Mouse (Mus musculus): ENCODE results near the gene Stt3b.

Gene Stt3b

DNA sequence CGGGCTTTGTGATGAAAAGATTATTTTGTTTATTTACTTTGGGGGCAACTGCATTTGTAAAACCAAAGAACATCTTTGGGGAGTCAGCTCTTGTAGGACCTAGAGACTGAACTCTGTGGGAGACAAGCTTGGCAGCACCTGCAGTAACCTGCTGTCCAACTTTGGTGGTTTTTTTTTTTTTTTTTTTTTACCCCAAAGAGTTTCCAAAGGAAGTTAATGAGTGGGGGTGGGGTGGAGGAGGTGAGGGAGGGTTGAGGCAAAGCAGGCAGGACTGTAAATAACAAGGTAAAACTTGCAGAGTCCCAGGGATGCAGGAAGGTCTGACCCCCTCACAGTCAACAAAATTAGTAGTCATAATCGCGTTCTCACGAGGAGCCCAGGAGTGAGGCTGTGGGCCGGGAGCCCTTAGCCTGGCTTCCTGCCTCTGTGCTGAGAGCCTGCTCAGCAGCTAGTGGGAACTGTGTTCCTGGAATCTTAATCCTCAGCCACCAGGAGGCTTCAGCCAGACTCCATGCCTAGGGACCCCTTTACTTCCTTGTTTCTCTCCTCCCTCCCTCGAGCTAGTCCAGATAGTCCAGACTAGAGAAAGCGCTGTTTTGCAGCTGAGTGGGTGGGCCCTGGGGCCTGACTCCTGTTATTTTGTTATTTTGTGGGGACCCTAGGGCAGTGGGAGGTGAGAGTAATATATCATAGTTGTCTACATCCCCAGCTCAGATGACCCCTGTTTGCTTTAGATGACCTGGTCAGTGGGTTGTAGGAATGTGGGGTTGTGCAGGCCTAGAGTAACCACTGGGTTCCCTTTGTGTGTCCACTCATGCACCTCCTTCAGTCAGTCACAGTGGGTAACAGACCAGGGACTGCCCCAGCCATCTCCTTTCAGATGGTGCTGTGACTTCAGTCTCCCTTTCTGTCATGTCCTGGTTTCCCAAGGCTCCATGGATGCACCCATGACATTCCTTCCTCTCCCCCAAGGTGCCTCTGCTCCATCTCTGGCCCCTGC lies 95.3 kb downstream of the Stt3b start:
- no peak for DNase-seq (ENCODE audit: low spot score)

DNA sequence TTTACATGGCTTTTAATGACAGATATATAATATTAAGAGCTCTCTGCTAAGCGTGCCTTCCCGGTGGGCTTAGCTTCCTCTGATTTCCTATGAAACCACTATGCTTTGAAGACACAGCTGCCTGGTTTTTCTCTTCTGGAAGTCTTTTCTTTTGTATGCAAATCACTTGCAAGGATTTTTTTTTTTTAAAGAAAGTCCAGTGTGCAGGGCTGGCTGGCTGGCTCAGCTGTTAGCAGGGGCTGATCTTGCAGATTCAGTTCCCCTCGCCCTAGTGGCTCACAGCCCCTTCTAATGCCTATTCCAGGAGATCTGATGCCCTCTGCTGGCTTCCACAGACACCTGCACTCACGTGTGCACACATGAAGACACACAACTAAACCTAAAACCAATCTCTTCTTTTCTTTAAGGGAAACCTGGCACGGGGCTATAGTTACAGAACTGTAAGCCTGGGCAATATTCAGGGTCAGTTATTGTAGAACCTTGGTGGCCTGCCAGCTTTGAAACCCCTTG lies 96.4 kb downstream of the Stt3b start:
- DNase-seq (ENCODE audit: low spot score) = no peak

DNA sequence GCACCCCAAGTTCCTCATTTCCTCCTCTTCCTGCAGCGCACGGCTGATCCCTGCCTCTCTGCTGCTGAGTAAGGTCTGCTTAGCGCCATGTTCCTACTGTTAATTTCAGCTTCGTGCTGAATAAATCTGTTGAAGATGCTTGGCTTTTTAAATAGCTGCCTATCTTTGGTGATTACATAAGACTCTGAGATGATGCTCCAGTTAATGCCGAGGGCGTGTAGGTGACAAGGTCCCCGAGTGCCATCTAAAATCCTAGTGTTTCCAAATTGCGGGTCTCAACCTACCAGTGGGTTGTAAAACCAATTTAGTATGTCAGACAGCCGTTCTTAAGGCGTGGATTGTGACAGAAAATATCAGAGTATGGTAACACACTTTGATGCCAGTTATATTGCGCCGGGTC lies 99.7 kb downstream of the Stt3b start:
- DNase-seq (ENCODE audit: low spot score) = no peak

DNA sequence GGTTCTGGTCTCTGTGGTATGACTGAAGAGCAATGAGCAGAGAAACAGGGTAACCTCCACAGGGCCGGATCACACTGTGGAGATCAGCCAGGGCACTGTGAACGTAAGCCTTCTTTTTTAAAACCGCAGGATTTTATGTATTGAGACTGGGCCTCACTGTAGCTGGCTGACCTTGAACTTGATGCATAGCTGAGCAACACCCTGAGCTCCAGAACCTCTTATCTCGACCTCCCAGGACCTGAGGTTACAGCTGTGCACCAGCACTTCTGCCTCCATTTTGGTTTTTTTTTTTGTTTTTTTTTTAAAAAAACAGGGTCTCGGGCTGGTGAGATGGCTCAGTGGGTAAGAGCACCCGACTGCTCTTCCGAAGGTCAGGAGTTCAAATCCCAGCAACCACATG lies 100.5 kb downstream of the Stt3b start:
- no peak for DNase-seq (ENCODE audit: low spot score)

DNA sequence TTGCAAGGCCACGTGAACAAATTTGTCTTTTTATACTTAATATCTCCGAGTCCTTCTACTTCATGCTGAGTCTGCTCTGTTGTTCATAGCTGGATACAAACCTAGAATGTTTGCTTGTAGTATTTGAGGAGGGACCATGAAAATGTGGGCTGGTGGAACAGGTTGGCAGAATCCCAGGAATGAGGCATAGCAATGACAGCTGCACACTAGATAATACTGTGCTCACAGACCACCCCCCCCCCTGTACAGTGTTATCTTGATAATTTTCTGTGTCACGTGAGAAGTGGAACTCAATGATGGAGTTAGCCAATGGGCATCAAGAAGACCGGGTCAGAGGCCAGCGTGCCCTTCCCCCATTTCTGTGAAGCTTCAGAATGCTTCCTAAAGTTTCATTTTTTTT lies 104.0 kb downstream of the Stt3b start:
- no peak for DNase-seq (ENCODE audit: low spot score)

DNA sequence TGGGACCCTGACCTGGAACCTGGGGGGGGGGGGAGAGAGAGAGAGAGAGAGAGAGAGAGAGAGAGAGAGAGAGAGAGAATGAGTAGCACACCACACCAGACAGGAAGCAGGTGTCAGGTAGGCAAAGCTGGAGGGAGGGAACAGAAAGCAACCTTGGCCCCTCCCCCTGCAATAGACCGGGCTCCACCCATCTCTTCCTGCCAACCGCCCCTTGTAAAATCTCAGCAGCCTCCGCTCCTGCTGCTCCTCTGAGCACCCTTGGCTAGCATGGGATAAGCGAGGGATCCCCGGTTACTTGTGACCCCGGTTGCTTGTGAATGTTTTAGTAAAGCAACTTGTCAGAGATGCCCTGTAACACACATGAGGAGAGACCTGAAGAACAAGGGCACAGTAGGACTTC lies 104.7 kb downstream of the Stt3b start:
- DNase-seq (ENCODE audit: low spot score) = no peak

DNA sequence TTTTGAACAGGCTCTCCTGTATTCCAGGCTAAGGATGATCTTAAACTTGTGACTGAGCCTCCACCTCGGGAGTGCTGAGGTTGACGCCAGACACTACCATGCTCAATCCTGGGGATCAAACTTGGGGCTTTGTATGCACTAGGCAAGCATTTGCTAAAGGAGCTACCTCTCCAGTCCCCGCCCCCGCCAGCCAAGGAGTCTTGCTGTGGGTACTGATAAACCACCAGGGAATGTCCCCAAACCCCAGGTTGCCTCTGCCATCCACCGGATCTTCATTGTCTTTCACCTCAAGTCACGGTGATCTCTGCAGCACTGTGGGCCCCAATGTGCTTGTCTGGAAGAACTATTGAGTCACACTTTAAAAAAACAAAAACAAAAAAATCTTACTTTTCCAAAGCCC lies 107.1 kb downstream of the Stt3b start:
- DNase-seq (ENCODE audit: low spot score) = no peak

DNA sequence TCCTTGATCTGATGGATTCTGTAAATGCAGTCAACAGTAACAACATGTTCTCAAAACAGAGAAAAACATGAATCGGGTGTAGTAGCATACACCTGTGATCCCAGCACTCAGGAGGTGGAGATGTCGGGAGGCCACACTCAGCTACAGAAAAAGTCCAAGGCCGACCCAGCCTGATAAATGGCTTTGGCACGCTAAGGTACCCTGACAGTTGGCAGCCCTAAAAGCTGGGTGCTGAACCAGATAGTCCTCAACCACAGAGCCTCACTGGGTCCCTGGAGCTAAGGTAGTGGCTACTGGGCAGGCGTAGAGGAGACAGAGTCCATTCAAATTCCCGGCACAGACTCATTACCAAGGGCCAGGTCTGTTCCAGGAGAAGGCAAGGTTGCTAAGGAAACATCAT lies 109.0 kb downstream of the Stt3b start:
- DNase-seq (ENCODE audit: low spot score) = no peak

DNA sequence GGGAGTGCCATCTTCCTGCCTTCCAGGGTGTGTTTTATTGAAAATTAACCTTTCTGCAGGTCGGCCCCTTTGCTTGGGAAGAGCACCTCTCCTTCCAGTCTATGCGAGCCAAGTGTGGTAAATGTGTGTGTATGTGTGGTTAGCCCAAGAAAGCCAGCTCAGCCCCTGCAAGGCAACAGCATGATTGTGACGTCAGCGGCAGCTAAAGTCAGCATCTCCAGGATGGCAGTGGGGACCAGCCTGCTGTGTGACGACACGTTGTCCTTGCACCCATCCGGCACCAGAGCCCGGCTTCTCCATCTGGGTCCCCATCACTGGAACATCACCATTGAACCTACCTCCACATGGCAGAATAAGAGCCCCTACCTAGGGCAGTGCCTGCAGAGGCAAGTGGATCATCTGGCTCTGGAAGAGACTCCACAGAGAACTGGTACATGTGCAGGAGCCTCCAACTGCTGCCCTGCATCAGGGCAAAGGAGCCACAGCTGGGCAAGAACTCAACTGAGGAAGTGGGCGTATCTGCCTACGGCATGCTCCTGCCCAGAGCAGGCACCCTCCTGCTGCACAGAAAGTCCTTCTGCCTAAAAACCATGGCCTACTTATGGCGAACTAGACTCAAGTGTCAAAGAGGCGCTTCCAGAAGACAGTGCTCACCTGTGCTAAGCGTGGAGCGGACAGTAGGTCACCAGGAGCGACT lies 109.9 kb downstream of the Stt3b start:
- no peak for DNase-seq (ENCODE audit: low spot score)

DNA sequence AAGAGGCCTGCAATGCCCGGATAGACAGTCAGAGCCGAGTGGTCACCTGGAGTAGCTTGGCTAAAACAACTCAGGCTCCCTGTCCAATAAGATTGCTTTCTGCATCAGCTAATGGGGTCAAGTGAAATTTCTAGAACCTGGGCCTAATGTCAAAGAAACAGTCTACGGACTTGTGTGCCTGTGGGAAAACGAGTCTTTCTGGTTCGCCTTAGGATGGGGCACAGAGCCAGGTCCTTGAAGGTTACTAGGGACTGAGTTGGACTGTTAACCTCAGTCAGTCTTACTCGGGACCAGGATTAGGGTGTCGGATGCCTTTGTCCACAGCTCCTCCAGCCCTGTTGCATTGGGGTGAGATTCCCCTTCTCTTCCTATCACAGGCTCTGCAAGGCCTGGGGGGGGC lies 113.1 kb downstream of the Stt3b start:
- DNase-seq (ENCODE audit: low spot score) = no peak

DNA sequence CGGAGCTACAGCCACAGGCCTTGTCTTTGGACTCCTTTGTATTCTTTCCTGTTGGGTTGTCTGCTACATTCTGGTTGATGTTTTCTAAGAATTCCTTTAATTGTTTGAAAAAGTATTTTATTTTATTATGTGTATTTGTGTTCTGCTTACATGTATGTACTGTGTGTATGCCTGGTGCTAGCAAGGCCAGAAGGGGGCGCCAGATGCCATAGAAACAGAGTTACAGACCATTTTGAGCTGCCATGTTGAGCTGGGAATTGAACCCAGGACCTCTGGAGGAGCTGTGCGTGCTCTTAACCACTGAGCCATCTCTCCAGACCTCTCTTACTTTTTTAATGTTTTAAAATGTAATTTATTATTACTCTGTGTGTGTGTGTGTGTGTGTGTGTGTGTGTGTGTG lies 117.3 kb downstream of the Stt3b start:
- no peak for DNase-seq (ENCODE audit: low spot score)

All from urinary bladder, postnatal 10 days (tissue).